Mouse (Mus musculus): ENCODE measurements around the gene Gm49369. TPM values are rescaled to one million over a fixed set of nuclear protein-coding genes. Genes with fewer than 3 reads are reported as not detected.
"Not testable (repeated sequence)": the region's sequence is repeated elsewhere in the genome, so short reads cannot be mapped to it uniquely, and the experiment has no call there.

Gene Gm49369
- polyA plus RNA-seq, 1 experiment = 2.2 TPM

DNA sequence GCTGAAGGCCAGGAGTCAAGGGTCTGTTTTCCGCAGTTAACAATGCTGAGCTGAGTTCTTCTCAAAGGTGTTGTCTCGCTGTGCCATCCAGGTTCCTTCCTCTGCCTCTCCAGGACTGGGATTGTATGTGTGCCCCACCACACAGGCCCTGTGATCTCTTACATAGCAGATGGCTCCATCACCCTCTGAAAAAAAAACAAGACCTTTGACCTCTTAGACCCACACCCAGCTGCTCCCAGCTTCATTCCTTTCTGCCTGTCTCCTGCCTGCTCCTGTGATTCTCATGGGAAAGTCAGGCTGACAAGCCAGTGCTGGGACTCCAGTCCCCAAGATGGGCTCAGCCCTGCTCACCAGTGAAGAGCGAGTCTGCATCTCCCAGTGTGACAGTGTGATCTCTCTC lies 54.0 kb downstream of the Gm49369 start:
- DNase-seq (ENCODE audit: low spot score) = no peak

DNA sequence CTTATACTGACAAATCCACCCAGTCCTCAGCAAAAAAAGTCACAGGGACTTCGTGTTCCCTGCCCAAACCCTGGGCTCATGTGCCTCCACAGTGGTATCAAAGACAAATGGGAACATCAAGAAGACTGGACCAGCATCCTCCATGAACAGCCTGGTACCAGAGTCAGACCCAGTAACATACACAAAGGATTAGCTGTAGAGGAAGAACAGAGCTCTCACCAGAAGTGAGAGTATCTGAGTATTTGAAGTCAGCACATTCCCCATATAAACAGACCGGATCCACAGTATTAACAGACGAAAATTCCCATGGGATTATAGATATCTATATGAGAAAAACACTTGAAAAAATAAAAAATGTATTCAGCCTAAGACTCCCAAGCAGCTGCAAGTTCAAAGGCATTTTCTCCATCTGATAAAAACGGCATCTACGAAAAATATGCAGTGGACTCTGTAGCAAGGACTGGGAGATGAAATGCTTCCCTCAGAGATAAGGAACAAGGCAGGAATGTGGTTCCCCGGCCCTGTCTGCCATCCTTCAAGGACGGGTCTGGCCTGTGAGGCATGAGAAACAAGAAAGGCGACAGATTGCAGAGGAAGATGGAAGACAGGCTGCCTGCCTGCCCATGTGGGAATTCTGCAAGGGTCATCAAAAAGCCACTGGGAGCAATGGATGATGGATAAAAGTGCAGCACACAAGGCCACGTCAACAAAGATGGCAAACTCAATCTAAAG lies 55.6 kb downstream of the Gm49369 start:
- no peak for DNase-seq (ENCODE audit: low spot score)

DNA sequence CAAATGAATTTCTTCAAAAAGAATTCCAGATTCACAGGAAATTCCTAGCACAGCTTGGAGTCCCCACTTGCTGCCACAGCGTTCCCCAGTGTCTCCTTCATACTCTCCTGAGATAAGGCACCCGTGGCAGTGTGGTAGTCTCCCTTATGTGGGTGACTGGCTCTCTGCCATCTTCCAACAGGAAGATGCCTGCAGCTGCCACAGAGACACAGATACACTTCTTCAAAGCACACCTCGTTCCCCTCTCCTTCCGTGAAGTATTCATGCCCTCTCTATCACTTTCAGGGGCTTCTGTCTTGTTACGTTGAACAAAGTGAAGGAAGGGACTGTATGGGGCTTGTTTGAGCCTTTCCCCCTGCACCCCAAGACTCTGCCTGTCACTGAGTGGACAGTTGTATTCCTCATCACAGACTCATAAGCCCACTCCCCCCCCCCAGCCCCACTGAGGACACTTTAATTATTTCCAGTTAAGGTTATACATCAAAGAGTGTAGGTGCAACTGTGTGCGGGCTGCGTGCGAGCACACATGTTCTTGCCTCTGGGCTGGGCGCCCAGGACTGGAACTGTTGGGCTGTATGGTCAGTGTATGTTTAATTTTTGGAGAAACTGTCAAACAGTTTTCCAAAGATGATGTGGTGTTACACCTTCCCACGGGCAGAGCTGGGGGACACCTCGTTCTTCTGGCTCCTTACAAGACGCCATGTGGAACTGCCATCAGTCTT lies 58.9 kb downstream of the Gm49369 start:
- no peak for DNase-seq (ENCODE audit: low spot score)

DNA sequence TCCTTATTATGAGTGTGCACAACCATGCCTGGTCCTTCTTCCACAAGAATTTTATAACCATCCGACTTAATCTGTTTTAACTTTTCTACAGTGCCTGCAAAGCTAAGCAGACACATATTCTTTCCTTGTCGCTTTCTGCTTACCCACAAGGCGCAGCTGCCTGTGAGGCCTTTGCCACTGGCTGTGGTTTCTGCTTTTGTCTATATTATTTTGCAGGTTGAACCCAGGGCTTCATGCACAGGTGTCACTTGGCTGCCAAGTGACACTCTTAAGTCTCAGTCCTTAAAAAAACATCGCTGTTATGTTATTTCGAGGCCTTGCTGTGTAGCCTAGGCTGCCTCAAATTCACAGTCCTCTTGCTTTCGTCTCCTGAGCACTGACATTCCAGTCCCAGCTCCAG lies 59.8 kb downstream of the Gm49369 start:
- no peak for DNase-seq (ENCODE audit: low spot score)

DNA sequence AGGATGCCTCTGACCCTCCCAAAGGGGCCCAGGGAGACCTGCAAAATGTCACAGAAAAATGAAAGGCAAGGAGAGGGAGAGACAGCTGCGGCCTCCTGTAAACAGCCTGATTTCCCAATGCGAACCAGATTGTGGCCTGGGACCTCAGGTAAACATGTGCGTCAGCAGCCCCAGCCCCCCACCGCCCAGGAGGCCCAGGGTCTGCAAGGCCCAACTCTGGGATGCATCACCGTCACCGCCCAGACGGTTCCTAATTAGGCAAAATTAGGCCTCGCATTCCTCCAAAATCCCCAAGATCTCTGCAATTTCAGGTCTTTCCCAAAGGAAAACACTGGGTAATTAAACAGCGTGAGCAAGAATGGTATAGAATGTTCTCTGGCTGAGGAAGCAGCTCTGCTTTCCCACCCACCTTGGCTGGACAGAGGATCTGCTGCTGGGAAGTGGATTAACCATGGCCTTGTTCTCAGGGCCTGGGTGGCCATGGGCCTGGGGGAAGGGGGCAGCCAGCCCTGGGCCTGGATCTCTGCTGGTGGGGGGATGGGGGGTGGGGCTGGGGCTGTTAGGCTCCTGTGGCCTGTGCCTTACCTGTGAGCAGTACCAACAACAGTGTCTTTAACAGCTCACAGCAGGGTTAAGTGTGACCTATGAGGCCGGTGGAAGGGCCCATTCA lies 60.7 kb downstream of the Gm49369 start:
- not testable (repeated sequence) for DNase-seq (ENCODE audit: low spot score)

Other genes starting within 250 kb of the Gm49369 start
- not detected in 2 replicates for gene Gm39115, start 246.6 kb downstream of the Gm49369 start, polyA plus RNA-seq (2012; rRNA removed)
- not detected in 2 replicates for gene Gm45337, start 238.1 kb downstream of the Gm49369 start, polyA plus RNA-seq (2012; rRNA removed)
- not detected in 2 replicates for gene Gm29735, start 225.6 kb downstream of the Gm49369 start, polyA plus RNA-seq (2012; rRNA removed)
- gene Gm4553, start 216.9 kb downstream of the Gm49369 start, polyA plus RNA-seq (2012; rRNA removed) = not detected in 2 replicates
- gene Krtap5-2, start 206.7 kb downstream of the Gm49369 start, polyA plus RNA-seq (2012; rRNA removed) = not detected in 2 replicates
- not detected in 2 replicates for gene Gm10153, start 192.3 kb downstream of the Gm49369 start, polyA plus RNA-seq (2012; rRNA removed)
- not detected in 2 replicates for gene Krtap5-3, start 181.3 kb downstream of the Gm49369 start, polyA plus RNA-seq (2012; rRNA removed)
- gene Gm7579, start 170.8 kb downstream of the Gm49369 start, polyA plus RNA-seq (2012; rRNA removed) = not detected in 2 replicates
- not detected in 2 replicates for gene Krtap5-5, start 152.7 kb downstream of the Gm49369 start, polyA plus RNA-seq (2012; rRNA removed)
- gene Gm40460, start 141.6 kb downstream of the Gm49369 start, polyA plus RNA-seq (2012; rRNA removed) = not detected in 2 replicates
- not detected in 2 replicates for gene Gm2431, start 124.3 kb downstream of the Gm49369 start, polyA plus RNA-seq (2012; rRNA removed)
- gene Gm4559, start 108.3 kb downstream of the Gm49369 start, polyA plus RNA-seq (2012; rRNA removed) = not detected in 2 replicates
- gene Krtap5-1, start 85.5 kb downstream of the Gm49369 start, polyA plus RNA-seq (2012; rRNA removed) = not detected in 2 replicates
- gene Krtap5-4, start 79.1 kb downstream of the Gm49369 start, polyA plus RNA-seq (2012; rRNA removed) = not detected in 2 replicates
- gene Ifitm10, start 8.9 kb downstream of the Gm49369 start, polyA plus RNA-seq (2012; rRNA removed) = 35.2 and 36.2 TPM in 2 replicates
- 836 and 938 TPM in 2 replicates for gene Ctsd, start 5.4 kb upstream of the Gm49369 start, polyA plus RNA-seq (2012; rRNA removed)
- 316 and 420 TPM in 2 replicates for gene Syt8, start 52.2 kb upstream of the Gm49369 start, polyA plus RNA-seq (2012; rRNA removed)
- 39.4 and 48.2 TPM in 2 replicates for gene Tnni2, start 59.1 kb upstream of the Gm49369 start, polyA plus RNA-seq (2012; rRNA removed)
- gene Lsp1, start 78.1 kb upstream of the Gm49369 start, polyA plus RNA-seq (2012; rRNA removed) = 379 and 420 TPM in 2 replicates
- 74.3 and 79.9 TPM in 2 replicates for gene Tnnt3, start 116.2 kb upstream of the Gm49369 start, polyA plus RNA-seq (2012; rRNA removed)
- 76.2 and 102 TPM in 2 replicates for gene Mrpl23, start 150.0 kb upstream of the Gm49369 start, polyA plus RNA-seq (2012; rRNA removed)

All from urinary bladder, adult 2 months (tissue).